Mouse (Mus musculus) lung, embryonic 14.5 days (tissue): ENCODE measurements at regions not wholly inside any gene's neighbourhood (a gene's known extent, or its start where the extent isn't known, plus 50 kb on each side); places are given as distances from the start of the nearest gene placed in this dataset.

ENCODE experiments used
- ATAC-seq: fragments of 200-750 bp; cut with Nextera tagmentation; 2 replicates; pipeline ENCODE4 v1.8.0; 2017; ENCODE audit warnings: mild to moderate bottlenecking, moderate TSS enrichment, moderate library complexity; ENCODE audit not compliant: insufficient read depth
- DNase-seq: peaks from one replicate; pipeline ENCODE4 v3.0.0-alpha.2; 2015
- H3K27ac ChIP-seq: fragments of 300-500 bp; sonication (generic); 2 replicates; pipeline ENCODE4 v1.5.1; 2014; ENCODE audit warnings: low read depth, mild to moderate bottlenecking, moderate library complexity
- H3K27me3 ChIP-seq: fragments of 300-500 bp; sonication (generic); 2 replicates; pipeline ENCODE4 v1.6.1; 2014; ENCODE audit warnings: low read length, control low read depth; ENCODE audit not compliant: insufficient read depth
- H3K36me3 ChIP-seq: fragments of 300-500 bp; sonication (generic); 2 replicates; pipeline ENCODE4 v1.6.1; 2014; ENCODE audit warnings: control low read depth; ENCODE audit not compliant: insufficient read depth
- H3K4me1 ChIP-seq: fragments of 300-500 bp; sonication (generic); 2 replicates; pipeline ENCODE4 v1.6.1; 2014; ENCODE audit warnings: antibody characterized with exemption, control low read depth; ENCODE audit not compliant: insufficient read depth
- H3K4me2 ChIP-seq: fragments of 300-500 bp; sonication (generic); 2 replicates; pipeline ENCODE4 v1.6.1; 2014; ENCODE audit warnings: mild to moderate bottlenecking
- H3K4me3 ChIP-seq: fragments of 300-500 bp; sonication (generic); 2 replicates; pipeline ENCODE4 v1.5.1; 2014; ENCODE audit warnings: low read depth, low read length
- H3K9ac ChIP-seq: fragments of 300-500 bp; sonication (generic); 2 replicates; pipeline ENCODE4 v1.6.1; 2014
- H3K9me3 ChIP-seq: fragments of 300-500 bp; sonication (generic); 2 replicates; pipeline ENCODE4 v1.6.1; 2016; ENCODE audit warnings: low read depth, low read length, control low read depth
- CTCF ChIP-seq: IDR thresholded peaks from 2 replicates; pipeline ENCODE4 v1.5.1; 2016; ENCODE audit warnings: antibody characterized with exemption, low read depth
- WGBS: fragments of 180-500 bp; shearing (Covaris S2); extraction: QIAGEN DNeasy Blood & Tissue Kit; methylation state at CpG from one replicate; pipeline ENCODE4 v1.1.7; 2014; 5-methylcytosine and 5-hydroxymethylcytosine counted together

DNA sequence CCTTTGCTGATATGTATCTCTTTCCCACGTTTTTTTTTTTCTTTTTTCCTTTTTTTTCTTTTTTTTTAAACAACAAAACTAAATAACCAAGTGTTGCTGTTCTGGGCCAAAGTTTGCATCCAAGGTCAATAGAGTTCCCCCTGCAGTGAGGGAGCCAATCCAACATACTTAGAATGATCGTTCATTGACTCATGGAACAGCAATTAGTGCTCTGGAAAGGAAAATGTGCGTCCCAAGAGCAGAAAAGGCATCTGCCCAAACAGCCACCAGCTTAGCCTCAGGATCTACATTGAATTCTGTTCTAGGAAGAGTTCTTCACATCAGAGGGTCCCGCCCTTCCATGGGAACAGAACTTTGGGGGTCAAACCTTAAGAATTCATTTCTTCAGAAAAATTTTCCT is 179.0 kb downstream of the Map2k4 start:
- Histone ChIP-seq H3K4me1 (no peaks in the 10 kb centered on the region), H3K9me3 (no peaks in the 10 kb centered on the region), H3K4me3 (no peak overlapping the region), H3K27me3 (no peaks in the 10 kb centered on the region), H3K27ac (no peak overlapping the region), H3K4me2 (no peak overlapping the region), H3K36me3 (no peaks in the 10 kb centered on the region), H3K9ac (no peak overlapping the region)
- no peak for TF ChIP-seq CTCF
- no peak for DNase-seq
- ATAC-seq = no peak
- 63% methylated on average over 4 of the region's 4 CpGs for WGBS

GRCm38 (mm10) chr11:65597298-65598076 is 190.6 kb downstream of the Map2k4 start:
- no peaks in the 10 kb centered on the region for H3K4me1 ChIP-seq
- H3K4me2 ChIP-seq = no peak overlapping the region
- no peak overlapping the region for H3K4me3 ChIP-seq
- TF ChIP-seq CTCF = no peak
- WGBS = 63% methylated on average over 2 of the region's 2 CpGs
- H3K27ac ChIP-seq = no peak overlapping the region
- no peak for DNase-seq
- no peak overlapping the region for H3K9ac ChIP-seq
- H3K36me3 ChIP-seq = no peaks in the 10 kb centered on the region
- no peaks in the 10 kb centered on the region for H3K9me3 ChIP-seq
- H3K27me3 ChIP-seq = no peaks in the 10 kb centered on the region
- ATAC-seq = no peak

GRCm38 (mm10) chr11:65588491-65588890 is 199.6 kb downstream of the Map2k4 start:
- no peaks in the 10 kb centered on the region for H3K36me3 ChIP-seq
- ATAC-seq (no peak), DNase-seq (no peak)
- 51% methylated on average over 3 of the region's 3 CpGs for WGBS
- no peak overlapping the region for H3K27ac ChIP-seq
- H3K4me1 ChIP-seq = no peaks in the 10 kb centered on the region
- H3K9ac ChIP-seq = no peak overlapping the region
- H3K4me2 ChIP-seq = no peak overlapping the region
- H3K4me3 ChIP-seq = no peak overlapping the region
- H3K27me3 ChIP-seq = no peaks in the 10 kb centered on the region
- no peaks in the 10 kb centered on the region for H3K9me3 ChIP-seq
- no peak for TF ChIP-seq CTCF

- Histone ChIP-seq H3K27me3 (no peaks in the 10 kb centered on the region), H3K4me1 (no peaks in the 10 kb centered on the region), H3K4me2 (no peak overlapping the region), H3K9me3 (no peaks in the 10 kb centered on the region), H3K9ac (no peak overlapping the region), H3K27ac (no peak overlapping the region), H3K36me3 (no peaks in the 10 kb centered on the region), H3K4me3 (no peak overlapping the region)
- no peak for TF ChIP-seq CTCF
- 83% methylated on average over 9 of the region's 9 CpGs for WGBS
- ATAC-seq = no peak
- no peak for DNase-seq
Measured at GRCm38 (mm10) chr11:65567831-65568230, 220.3 kb downstream of the Map2k4 start.

GRCm38 (mm10) chr11:65558236-65558635 is 229.9 kb downstream of the Map2k4 start:
- Histone ChIP-seq H3K4me2 (no peak overlapping the region), H3K9ac (no peak overlapping the region), H3K36me3 (no peaks in the 10 kb centered on the region), H3K4me3 (no peak overlapping the region), H3K27ac (no peak overlapping the region), H3K4me1 (no peaks in the 10 kb centered on the region), H3K27me3 (no peaks in the 10 kb centered on the region), H3K9me3 (no peaks in the 10 kb centered on the region)
- no peak for DNase-seq
- WGBS = 63% methylated on average over 4 of the region's 4 CpGs
- no peak for TF ChIP-seq CTCF
- no peak for ATAC-seq

DNA sequence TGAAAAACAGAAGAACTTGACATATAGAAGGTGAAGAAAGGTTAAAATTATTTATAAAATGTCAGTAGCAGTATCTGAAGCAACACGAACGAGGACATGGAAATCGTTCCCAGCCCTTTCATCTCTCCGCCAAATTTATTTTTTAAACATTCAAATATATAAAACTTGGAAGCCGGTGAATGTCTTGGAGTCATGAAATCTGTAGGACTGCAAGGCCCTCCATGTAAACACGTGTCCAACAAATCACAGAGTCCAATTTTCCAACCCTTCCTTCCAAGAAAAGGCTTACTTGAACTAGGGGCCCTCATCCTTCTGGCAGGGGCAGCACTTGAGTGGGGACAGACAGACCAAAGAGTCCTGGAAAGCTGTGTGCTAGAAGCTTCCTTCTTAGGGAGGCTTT is 237.0 kb downstream of the Map2k4 start:
- Histone ChIP-seq H3K36me3 (no peaks in the 10 kb centered on the region), H3K4me3 (no peak overlapping the region), H3K9ac (no peak overlapping the region), H3K4me1 (no peaks in the 10 kb centered on the region), H3K9me3 (no peaks in the 10 kb centered on the region), H3K27me3 (no peaks in the 10 kb centered on the region), H3K4me2 (no peak overlapping the region), H3K27ac (no peak overlapping the region)
- DNase-seq (peak; percentile 78), ATAC-seq (peak; percentile 68)
- no peak for TF ChIP-seq CTCF
- WGBS = 34% methylated on average over 6 of the region's 6 CpGs

- ATAC-seq (no peak), DNase-seq (no peak)
- TF ChIP-seq CTCF = no peak
- no peak overlapping the region for H3K4me2 ChIP-seq
- 83% methylated on average over 5 of the region's 5 CpGs for WGBS
- no peak overlapping the region for H3K9ac ChIP-seq
- H3K27ac ChIP-seq = no peak overlapping the region
- no peaks in the 10 kb centered on the region for H3K4me1 ChIP-seq
- H3K27me3 ChIP-seq = no peaks in the 10 kb centered on the region
- no peak overlapping the region for H3K4me3 ChIP-seq
- no peaks in the 10 kb centered on the region for H3K9me3 ChIP-seq
- H3K36me3 ChIP-seq = no peaks in the 10 kb centered on the region
Measured at GRCm38 (mm10) chr11:65544281-65544680, 243.8 kb downstream of the Map2k4 start.
